Mouse (Mus musculus): ENCODE data around the gene Srpk1. TPM values are rescaled to one million over a fixed set of nuclear protein-coding genes. Genes with fewer than 3 reads are reported as not detected.

The Srpk1 gene
- total RNA-seq (2017), result 80.9 and 102 TPM in 2 replicates

DNA sequence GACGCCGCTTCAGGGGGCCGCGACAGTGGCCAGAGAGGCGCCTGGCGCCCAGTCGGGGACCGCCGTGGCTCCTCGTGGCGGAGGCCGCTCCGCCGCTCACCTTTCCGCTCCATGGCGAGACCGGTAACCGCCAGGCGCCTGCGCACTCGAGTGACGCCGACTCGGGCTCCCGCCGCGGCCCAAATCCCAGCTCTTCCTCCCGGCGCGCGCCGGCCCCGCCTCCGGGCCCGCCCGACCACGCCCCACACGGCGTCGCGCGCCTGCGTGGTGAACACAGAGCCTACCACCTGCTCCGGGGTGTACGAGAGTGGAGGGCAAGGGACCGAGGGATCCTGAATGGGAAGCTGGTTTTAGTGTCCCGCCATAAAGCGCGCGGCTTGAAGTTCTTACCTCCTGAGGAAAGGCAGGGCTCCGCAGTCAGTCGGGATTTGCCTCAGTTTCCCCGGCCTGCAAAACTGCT lies at the start of gene Srpk1:
Srpk1 (minus strand) TSS at position 410 of the 460 bp plus-strand sequence.
- ATAC-seq (ENCODE audit: extremely low read depth, insufficient number of reproducible peaks, low FRiP score, poor library complexity, severe bottlenecking), result peak; percentile 72

DNA sequence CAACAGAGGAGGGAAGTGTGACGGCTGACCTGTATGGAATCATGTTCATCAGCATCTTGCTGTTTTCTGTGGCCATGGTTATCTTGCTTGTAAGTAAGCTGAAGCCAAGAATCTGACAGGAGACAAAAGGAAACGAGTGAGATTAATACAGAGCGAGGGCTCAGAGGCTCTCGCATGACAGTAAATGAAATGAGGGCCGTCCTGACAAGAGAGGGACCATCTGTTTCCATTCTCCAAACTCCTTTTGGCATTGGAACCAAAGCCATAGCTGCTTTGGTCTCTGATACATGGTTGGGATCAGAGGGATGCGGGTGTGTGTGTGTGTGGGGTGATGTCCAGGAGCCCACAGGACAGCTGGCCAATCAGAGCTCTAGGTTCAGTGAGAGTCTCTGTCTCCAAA lies 37.1 kb upstream of the Srpk1 start:
- ATAC-seq (ENCODE audit: extremely low read depth, insufficient number of reproducible peaks, low FRiP score, poor library complexity, severe bottlenecking), result no peak

DNA sequence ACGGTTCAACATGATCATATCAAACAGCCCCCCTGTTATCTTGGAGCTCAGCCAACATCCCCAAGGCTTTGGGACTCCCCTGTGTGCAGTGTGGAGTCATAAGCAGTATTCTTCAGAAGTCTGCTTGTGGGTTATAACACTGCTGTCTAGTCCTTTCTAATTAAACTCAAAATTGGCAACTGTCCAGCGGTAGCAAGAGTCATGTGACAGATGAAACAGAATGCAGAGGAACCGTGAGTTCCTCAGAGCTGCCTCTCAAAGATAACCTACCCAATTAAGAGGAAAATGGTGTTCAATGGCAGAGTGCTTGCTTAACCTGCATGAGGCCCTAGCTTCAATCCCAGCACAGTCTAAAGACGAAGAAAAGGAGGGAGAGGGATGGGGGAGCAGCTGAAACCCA lies 35.4 kb upstream of the Srpk1 start:
- no peak for ATAC-seq (ENCODE audit: extremely low read depth, insufficient number of reproducible peaks, low FRiP score, poor library complexity, severe bottlenecking)

DNA sequence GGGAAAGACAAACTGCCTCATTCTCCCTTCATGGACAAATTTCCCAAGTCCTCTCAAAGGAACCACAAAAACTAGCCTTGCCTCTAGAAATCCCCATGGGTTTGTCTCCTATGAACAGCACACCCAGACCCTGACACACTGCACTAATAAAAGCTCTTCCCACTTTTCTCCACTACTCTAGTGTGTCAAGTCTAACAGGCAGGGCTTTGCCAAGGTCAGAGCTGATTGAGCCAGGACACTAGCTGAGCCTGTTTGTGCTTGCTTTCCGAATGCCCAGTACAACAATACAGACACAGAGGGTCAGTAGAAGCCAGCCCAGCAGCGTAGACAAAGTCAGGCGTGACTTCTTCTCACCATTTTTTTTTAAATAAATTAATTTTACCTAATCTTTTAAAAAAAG lies 27.8 kb upstream of the Srpk1 start:
- no peak for ATAC-seq (ENCODE audit: extremely low read depth, insufficient number of reproducible peaks, low FRiP score, poor library complexity, severe bottlenecking)

DNA sequence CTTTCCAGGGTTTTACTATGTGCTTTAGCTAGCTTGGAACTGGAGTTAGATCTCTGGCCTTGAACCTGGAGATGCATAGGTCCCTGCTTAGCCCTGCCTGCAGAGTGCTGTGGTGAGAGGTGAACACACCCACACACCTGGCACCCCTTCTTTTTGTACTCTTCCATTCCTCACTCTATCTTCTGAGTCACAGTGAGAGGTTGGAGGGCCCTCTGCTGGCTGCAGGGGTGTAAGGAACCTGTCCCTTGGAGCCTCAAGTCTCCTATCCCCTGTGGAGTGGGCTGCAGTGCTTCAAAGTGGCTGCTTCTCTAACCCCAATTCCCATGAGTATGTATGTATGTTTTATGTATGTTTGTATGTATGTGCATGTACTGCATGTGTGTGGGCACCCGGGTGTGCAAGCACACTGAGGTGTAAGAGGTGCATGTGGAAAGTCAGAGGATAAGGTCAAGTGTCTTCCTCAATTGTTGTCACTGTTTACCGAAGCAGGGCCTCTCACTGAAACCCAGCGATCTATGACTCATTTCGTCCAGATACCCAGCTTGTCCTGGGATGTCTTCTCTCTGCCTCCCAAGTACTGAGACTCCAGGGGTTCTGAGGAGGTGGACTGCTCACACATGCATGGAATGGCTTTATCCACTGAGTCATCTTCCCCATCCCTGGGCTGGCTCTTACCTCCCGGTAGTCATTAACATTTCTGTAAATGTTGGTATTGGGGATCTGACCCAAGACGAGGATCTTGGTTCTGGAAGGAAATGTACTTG lies 26.3 kb upstream of the Srpk1 start:
- ATAC-seq (ENCODE audit: extremely low read depth, insufficient number of reproducible peaks, low FRiP score, poor library complexity, severe bottlenecking), result peak; percentile 39; the same call in 1 of the 2 replicates

DNA sequence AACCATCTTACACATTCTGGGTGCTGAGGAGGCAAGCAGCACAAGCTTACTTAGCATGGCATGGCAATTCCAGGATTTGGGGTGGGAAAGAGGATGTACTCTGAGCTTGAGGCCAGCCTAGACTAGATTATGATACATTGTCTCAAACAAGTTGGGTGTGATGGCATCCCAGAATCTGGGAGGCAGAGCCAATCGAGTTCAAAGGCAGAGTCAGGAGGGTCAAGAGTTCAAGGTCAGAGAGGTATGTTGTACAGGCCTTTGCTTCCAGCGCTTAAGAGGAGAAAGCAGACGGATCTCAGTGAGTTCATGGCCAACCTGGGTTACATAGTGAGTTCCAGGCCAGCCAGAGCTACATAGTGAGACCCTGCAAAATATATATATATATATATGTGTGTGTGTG lies 23.7 kb upstream of the Srpk1 start:
- ATAC-seq (ENCODE audit: extremely low read depth, insufficient number of reproducible peaks, low FRiP score, poor library complexity, severe bottlenecking), result no peak

DNA sequence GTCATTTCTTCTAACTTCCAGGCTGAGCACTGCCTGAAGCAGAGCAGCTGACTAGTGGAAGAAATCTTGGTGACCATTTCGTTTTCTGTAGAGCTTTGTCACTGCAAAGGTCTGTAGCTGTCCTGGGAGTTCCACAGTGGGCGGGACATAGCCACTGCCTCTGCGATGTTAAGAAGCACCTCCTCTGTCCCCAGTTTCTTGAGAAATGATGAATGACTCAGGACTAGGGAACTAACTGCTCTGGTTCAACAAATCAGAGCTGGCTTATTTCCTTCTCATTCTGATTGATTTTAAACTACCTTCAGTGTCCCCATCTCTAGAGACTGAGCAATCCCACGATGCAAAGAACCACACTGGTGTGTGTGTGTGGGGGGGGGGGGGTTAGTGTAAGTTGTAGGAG lies 21.6 kb upstream of the Srpk1 start:
- ATAC-seq (ENCODE audit: extremely low read depth, insufficient number of reproducible peaks, low FRiP score, poor library complexity, severe bottlenecking), result no peak

DNA sequence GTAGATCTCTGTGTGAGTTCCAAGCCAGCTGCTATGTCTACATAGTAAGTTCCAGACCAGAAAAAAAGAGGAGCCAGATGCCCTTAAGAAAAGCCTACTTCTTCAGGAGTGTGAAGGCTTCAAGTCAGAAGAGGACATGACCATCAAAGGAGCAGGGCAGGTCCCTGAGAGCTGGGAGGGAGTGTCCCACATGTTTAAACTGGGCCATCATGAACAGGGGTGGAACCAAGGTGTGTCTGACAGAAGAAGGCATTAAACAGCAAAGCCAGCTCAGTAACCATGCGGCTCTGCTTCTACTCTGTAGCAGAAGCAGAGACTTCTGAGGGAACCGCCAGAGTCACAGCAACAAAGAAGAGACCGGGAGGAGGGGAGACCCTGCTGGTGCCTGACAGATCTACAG lies 21.2 kb upstream of the Srpk1 start:
- no peak for ATAC-seq (ENCODE audit: extremely low read depth, insufficient number of reproducible peaks, low FRiP score, poor library complexity, severe bottlenecking)

DNA sequence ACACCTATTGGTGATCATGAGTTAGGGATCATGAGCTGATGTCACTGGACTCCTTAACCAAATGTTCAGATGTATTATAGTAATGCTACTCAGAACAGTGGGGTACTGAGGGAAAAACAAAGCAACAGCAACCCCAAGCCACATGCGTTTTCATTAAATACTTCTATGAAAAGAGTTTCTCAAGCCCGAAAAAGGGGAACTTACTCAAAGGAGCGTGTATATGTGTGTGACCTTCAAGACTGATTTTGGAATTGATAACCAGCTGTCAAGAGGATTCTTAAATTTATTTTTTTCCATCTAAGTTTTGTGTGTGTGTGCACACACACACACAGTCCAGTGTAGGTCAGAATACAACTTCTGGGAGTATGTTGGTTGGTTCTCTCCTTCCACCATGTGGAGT lies 17.6 kb upstream of the Srpk1 start:
- ATAC-seq (ENCODE audit: extremely low read depth, insufficient number of reproducible peaks, low FRiP score, poor library complexity, severe bottlenecking), result no peak

DNA sequence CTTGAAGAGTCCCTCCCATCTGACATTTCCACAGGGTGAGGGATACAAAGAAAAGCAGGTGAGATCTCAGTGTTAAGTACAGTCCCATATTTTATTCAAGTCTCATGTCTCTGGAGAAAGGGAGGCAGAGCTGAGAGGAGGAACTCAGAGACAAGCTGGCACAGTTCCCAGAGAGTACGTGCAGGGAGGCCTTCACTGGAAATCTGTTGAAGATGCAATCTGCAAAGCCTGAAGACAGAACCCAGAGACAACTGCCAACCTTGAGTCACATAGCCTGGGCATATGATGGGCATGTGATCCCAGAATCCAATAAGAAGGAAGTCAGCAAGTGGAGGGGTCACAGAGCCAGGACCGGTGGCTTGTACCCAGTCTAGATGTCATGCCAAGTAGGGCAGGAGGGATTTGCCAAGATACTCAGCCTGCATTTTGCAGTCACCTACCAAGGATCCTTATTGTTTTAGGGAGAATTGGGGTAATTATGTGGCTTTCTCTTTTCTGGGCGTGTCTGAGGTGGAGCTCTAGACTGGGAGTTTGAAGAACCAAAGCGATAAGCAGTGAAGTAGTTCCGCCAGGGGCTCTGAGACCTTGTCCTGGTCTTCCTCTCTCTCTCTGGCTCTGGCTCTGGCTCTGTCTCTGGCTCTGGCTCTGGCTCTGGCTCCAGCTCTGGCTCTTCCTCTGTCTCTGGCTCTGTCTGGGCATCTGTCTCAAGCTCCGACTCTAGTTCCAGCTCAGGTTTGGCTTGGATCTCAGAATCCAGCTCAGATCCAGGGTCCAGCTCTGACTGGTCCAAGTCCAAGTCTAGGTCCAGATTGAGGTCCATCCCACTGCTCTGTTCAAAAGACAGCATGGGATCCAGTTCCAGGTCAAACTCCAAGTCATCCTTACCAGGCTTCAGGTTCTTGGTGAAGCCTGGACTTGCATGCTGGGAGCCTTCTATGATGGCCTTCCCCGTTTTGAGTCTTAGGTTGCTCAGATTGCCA lies 15.5 kb upstream of the Srpk1 start:
- ATAC-seq (ENCODE audit: extremely low read depth, insufficient number of reproducible peaks, low FRiP score, poor library complexity, severe bottlenecking), result no peak

DNA sequence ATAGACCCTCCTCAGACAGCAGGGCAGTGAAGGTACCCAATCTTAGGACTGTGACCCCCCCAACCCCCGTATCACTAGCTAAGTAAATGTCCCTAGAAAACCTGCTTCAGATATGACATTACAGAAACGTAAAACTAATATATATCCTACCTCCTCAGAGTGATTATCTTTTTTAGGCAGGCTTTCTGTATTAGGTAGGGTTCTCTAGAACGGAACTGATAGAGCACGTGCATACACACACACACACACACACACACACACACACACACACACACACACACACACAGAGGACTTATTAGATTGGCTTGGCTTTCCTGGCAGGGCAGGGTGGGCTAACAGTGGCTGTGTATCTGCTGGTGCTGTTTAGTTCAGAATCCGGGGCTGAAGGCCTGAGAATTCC lies 13.3 kb upstream of the Srpk1 start:
- no peak for ATAC-seq (ENCODE audit: extremely low read depth, insufficient number of reproducible peaks, low FRiP score, poor library complexity, severe bottlenecking)

DNA sequence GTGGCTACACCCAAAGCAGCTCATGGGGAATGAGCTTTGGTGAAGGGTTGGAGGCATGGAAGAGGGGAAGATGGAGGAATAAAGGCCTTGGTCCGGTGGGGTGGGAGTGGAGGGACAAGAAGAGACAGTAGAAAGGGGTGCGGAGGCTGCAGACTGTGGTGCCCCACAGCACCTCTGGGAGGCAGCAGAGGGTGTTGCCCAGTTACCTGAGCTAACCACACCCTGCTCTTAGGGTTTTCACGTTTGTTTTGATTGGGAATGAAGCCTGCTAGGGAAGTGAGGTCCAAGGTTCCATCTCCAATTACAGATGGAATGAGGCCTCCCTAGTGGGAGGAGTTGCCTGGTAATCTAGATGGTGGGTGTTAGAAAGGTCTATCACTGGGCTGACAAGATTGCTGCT lies 6.6 kb upstream of the Srpk1 start:
- ATAC-seq (ENCODE audit: extremely low read depth, insufficient number of reproducible peaks, low FRiP score, poor library complexity, severe bottlenecking), result no peak

DNA sequence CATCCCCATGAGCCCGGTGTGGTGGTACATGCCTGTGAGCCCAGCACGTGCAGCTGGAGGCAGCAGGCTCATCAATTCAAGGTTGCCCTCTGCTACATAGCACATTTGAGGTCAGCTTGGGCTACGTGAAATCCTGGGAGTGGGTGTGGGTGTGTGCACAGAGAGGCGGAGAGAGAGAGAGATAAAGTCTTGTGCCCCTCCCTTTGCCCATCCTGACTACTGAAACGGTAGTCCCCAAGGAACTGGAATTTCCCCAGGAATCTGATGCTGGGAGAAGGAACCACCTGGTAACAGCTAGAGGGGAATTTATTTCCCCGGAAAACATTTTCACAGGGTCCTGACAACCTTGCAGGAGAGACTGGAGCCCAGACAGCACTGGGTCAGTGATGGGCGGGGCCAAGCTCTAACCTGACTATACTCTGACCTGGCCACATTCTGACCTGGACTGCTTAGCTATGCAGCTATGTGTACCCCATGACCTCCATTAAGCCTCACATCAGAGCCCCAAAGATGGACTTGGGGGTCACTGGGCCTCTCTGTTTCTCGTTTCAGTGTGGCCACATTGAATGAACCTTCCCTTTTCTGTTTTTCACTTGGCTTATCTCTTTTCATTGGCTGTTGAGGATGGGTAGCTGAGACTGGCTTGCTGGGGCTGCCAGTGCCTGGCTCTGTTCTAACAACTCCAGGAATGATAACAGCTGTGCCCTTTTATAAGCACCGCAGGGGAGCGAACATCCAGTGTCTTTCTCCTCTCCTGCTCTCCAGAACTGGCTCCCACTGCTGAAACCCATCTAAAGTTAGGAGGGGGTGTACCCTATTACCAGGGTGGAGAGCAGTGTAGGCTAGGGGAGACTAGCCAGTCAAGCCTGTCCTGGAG lies 6.0 kb upstream of the Srpk1 start:
- no peak for ATAC-seq (ENCODE audit: extremely low read depth, insufficient number of reproducible peaks, low FRiP score, poor library complexity, severe bottlenecking)

DNA sequence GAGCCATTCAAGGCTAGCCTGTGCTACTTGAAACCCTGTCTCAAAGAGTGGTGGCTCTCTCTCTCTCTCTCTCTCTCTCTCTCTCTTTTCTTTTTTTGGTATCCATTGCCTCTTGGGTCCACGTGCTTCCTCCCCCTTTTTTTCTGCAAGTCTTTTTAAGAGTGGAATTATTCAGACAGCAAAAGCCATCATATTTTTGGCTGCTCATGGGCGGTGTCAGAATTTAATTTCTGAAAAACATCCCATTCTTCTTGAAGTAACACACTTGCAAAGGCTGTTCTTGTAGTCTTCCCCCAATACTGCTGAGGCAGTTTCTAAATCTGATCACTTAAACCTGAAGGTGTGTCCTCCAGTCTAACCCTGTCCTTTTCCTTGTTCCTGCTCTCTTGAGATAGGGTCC lies 4.4 kb upstream of the Srpk1 start:
- ATAC-seq (ENCODE audit: extremely low read depth, insufficient number of reproducible peaks, low FRiP score, poor library complexity, severe bottlenecking), result no peak

DNA sequence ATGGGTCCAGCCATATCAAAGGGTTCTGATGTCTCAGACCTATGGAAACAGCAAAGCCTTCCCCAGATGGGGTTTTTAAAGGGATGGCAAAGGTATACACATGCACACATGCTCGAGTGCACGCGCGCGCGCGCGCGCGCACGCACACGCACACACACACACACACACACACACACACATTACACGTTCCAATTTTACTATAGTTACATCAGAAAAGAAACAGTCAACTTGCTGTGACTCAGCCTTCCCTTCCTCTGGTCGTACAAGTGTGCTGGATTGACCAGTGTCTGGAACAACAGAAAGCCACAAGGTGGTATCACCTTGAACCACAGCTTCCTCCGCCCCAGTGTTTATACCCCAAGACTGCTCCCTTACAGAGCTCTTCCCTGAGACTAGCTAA lies 2.8 kb upstream of the Srpk1 start:
- ATAC-seq (ENCODE audit: extremely low read depth, insufficient number of reproducible peaks, low FRiP score, poor library complexity, severe bottlenecking), result peak; percentile 20; the same call in 1 of the 2 replicates

DNA sequence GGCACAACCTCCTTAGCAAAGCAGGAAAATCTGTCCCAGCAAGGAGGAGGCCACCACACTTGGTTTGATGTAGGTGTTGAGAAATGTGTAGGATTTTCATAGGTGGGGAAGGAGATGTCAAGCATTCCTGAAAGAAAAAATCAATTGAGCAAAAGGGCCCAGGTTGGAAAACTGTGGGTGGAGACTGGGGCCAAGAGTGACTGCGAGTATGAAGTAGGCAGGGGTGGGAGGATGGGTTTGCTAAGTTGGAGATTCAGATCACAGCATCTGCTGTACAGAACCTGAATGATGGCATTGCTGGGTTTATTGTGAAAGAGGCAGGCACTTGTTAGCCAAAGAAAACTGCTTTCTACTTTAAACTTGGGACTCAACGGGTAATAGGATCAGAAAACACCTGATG lies 2.3 kb upstream of the Srpk1 start:
- ATAC-seq (ENCODE audit: extremely low read depth, insufficient number of reproducible peaks, low FRiP score, poor library complexity, severe bottlenecking), result no peak

DNA sequence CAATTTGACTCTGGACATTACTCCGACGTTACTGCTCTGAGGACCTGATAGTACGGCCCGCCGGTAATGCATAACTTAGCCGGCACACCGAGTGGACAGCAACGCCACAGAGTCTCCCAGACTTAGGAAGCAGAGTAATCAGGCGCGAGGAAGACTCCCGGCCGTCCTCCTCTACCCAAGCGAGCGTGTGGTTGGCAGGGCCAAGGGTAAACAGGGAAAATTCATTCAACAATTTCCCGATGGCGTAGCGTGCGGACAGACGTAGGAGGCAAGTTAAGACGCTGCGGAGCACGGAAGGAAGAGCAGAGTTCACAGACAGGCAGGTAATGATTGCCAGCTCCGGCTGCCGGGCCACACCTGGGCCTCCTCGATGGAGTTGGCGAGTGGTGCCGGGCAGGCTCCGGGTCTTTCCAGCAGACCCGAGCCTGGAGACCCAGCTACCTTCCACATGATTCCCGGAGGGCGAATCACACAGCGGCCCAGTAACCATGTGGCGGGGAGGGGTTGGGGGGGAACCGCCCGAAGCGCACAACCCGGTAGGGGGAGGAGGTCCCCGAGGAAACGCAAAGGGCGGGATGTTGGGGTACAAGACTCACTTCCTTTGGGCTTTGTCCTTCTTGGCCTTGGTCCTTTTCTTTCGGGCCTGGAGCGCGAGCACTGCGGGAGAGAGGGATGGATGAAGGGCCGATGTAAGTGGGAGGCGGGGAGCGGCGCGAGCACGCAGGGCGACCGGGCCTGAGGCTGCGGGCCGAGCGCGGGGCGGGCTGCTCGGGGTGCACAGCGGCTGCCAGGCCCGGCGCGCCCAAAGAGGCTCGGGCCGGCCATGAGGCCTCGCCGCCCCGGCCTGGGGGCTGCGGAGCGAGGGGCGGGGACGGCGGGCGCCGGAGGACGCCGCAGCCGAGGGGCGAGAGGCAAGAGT lies 869 bp downstream of the Srpk1 start:
- ATAC-seq (ENCODE audit: extremely low read depth, insufficient number of reproducible peaks, low FRiP score, poor library complexity, severe bottlenecking), result no peak

DNA sequence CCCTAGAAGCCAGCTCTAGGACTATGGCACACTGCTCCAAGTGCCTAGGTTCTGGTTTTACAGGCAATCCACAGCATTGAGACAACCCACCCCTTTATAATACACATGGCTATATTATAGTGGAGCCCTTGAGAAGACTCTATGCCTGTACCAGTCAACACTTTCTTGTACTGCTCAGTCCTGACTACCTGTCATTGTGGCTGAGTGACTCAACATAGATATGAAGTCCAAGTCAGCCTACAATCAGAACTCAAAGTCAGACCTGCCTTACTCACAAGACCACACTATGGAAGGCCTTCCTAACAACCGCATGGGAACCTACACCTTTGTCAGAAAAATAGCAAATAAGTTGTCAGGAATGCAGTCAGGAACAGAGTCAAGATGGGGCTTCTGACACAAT lies 3.7 kb downstream of the Srpk1 start:
- no peak for ATAC-seq (ENCODE audit: extremely low read depth, insufficient number of reproducible peaks, low FRiP score, poor library complexity, severe bottlenecking)
